Mouse (Mus musculus): ENCODE measurements around the gene Thap7. TPM values are rescaled to one million over a fixed set of nuclear protein-coding genes. Genes with fewer than 3 reads are reported as not detected.
"Not testable (repeated sequence)": the region's sequence is repeated elsewhere in the genome, so short reads cannot be mapped to it uniquely, and the experiment has no call there.

Thap7 gene
- total RNA-seq, 2 experiments from 2014 or later, result 18.4 to 43.8 TPM

- ATAC-seq (replicated peaks; ENCODE audit: poor library complexity, severe bottlenecking), result no peak
These were observed 1.9 kb upstream of the Thap7 start for GRCm38 (mm10) chr16:17532676-17533329.

DNA sequence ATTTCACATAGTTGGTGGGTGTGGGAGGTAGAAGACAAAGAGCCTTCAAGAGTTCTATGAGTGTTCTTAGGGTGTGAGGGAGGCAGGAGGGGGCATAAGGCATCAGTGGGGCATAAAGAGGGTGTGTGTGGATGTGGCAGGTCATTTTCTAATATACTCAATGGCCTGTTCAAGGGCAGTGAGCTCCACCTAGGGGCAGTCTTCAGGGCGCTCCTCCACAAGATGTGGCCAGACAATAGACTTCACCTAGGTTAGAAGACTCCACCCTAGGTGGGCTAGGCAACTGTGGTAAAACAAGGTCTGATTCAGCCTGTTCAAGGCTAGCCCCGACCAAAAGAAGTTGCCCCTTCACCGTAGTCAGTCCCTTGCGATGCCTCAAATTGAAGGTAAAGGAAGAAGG, 1.3 kb upstream of the Thap7 start:
- 0 out of 2 replicates have a peak, but pooled peaks have one; percentile 12 for ATAC-seq (replicated peaks; ENCODE audit: poor library complexity, severe bottlenecking)

DNA sequence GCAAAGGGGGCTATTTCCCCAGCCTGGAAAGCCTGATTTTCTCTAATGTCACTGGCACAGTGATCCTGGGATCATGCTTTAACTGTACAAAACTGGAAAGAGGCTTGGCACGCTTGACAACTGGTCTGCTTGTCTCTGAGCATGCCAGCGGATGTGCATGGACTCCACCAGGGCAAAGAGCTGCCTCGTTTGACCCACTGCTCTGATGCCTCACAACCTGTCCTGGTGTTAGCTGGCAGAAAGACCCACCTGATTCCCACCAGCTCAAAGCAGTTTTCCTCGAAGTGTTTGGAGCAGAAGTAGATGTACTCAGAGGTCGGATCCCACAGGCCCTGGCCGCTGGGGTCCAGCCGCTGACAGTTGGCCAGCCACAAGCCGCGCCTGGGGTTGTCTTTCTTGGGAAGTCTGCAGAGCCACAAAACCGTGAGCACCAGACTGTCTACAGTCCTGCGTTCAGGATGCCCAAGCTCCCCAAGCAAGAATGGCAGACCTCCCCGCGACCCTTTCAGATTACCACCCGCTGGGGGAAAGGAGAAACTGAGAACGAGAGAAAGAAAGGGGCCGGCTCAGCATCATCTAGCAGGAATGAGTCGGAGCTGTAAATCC, 852 bp downstream of the Thap7 start:
- ATAC-seq (replicated peaks; ENCODE audit: poor library complexity, severe bottlenecking), result no peak

GRCm38 (mm10) chr16:17528276-17528675, 2.7 kb downstream of the Thap7 start:
- ATAC-seq (replicated peaks; ENCODE audit: poor library complexity, severe bottlenecking), result no peak

DNA sequence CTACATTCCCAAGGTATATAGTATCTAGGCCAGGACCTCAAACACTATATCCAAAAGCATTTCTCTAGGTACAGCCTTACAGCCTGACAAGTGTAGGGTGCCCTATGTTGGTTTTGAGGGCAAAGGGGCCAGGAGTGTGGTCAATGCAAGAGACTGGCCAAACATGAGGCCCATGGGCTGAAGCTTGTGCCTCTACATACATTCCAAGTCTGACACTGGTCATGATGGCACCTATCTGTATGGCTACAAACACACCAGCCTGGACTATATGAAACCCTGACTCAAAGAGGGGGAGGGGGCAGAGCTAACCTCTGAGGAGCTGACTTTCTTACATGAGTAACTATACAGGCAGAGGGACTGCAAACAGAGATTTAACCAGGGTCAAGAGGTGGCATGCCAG, 3.3 kb downstream of the Thap7 start:
- no peak for ATAC-seq (replicated peaks; ENCODE audit: poor library complexity, severe bottlenecking)

- no peak for ATAC-seq (replicated peaks; ENCODE audit: poor library complexity, severe bottlenecking)
These were observed 4.7 kb downstream of the Thap7 start for GRCm38 (mm10) chr16:17526223-17526622.

GRCm38 (mm10) chr16:17525524-17525923, 5.4 kb downstream of the Thap7 start:
- ATAC-seq (replicated peaks; ENCODE audit: poor library complexity, severe bottlenecking), result no peak

DNA sequence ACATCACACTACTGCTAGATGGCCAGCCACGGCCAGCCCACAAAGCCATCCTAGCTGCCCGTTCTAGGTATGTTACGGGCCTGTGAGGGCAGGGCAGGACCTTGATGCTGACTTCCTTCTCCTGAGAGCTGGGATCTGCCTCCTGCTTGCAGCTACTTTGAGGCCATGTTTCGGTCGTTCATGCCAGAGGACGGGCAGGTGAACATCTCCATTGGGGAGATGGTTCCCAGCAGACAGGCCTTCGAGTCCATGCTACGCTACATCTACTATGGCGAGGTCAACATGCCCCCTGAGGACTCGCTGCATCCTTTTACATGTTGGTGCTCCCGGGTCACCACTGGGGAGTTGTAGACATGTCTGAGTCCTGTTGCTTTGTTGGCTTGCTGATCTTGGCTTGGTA, 6.8 kb downstream of the Thap7 start:
- ATAC-seq (replicated peaks; ENCODE audit: poor library complexity, severe bottlenecking), result no peak

DNA sequence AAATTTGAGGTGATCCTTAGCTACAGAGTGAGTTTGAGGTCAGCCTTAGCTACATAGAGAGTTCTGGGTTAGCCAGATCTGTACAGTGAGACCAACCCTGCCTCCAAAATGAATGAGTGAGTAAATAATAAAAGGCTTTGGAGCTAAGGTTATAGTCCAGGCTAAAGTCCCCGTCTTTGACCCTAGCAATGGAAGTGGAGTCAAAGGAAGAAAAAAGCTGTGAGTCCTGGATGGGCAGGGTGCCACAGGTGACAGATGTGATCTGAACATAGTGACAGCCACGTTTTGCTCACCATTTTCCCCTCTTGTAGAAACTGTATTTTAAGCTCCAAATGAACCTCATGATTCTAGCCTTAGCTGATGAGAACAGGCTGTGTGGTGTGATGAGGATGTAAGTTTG, 12.0 kb downstream of the Thap7 start:
- ATAC-seq (replicated peaks; ENCODE audit: poor library complexity, severe bottlenecking), result no peak

GRCm38 (mm10) chr16:17511431-17511830, 19.5 kb downstream of the Thap7 start:
- no peak for ATAC-seq (replicated peaks; ENCODE audit: poor library complexity, severe bottlenecking)

- ATAC-seq (replicated peaks; ENCODE audit: poor library complexity, severe bottlenecking), result no peak
These were observed 20.2 kb downstream of the Thap7 start for GRCm38 (mm10) chr16:17510686-17511085.

DNA sequence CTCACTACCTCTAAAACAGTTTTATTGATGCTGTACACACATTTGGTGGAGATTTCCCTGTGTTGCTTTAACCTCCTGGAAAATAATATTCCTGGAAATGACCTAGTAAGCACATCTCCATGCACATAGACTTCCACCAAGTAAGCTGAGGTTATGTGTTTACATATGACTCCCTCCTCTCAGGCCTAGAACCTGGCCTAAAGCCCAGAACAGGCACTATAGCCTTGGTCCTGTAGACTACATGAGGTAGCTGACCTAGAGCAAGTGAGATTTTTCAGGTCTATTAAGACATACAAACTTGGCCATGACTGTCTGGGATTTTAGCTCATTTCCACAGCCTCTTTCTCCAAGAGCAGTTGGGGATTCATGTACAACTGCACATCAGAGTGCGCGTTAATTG, 20.8 kb downstream of the Thap7 start:
- ATAC-seq (replicated peaks; ENCODE audit: poor library complexity, severe bottlenecking), result no peak

GRCm38 (mm10) chr16:17509240-17509597, 21.7 kb downstream of the Thap7 start:
- no peak for ATAC-seq (replicated peaks; ENCODE audit: poor library complexity, severe bottlenecking)

- peak; percentile 93 for ATAC-seq (replicated peaks; ENCODE audit: poor library complexity, severe bottlenecking)
These were observed 22.2 kb downstream of the Thap7 start, which contains the start of gene Lztr1 for GRCm38 (mm10) chr16:17508546-17509239. Lztr1 (plus strand) TSS chr16:17508688.

- not testable (repeated sequence) for ATAC-seq (replicated peaks; ENCODE audit: poor library complexity, severe bottlenecking)
These were observed 22.9 kb downstream of the Thap7 start for GRCm38 (mm10) chr16:17508031-17508430.

- ATAC-seq (replicated peaks; ENCODE audit: poor library complexity, severe bottlenecking), result no peak
These were observed 23.9 kb downstream of the Thap7 start for GRCm38 (mm10) chr16:17507018-17507552.

DNA sequence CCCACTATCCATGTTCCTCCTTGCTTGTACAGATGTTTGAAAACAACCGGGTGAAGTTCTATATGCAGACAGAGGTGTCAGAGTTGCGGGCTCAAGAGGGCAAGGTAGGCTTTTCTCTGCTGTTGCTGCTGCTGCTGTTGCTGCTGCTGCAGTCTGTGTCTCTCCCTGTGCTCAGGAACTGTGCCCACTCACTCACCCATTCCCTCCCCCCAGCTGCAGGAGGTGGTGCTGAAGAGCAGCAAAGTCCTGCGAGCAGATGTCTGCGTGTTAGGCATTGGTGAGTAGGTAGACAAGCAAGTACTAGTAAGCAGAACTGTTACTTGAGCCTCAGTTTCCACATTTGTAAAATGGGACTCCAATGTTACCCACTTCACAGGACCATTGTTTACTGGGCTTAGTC, 28.3 kb downstream of the Thap7 start:
- no peak for ATAC-seq (replicated peaks; ENCODE audit: poor library complexity, severe bottlenecking)

- no peak for ATAC-seq (replicated peaks; ENCODE audit: poor library complexity, severe bottlenecking)
These were observed 31.6 kb downstream of the Thap7 start for GRCm38 (mm10) chr16:17499249-17499883.

DNA sequence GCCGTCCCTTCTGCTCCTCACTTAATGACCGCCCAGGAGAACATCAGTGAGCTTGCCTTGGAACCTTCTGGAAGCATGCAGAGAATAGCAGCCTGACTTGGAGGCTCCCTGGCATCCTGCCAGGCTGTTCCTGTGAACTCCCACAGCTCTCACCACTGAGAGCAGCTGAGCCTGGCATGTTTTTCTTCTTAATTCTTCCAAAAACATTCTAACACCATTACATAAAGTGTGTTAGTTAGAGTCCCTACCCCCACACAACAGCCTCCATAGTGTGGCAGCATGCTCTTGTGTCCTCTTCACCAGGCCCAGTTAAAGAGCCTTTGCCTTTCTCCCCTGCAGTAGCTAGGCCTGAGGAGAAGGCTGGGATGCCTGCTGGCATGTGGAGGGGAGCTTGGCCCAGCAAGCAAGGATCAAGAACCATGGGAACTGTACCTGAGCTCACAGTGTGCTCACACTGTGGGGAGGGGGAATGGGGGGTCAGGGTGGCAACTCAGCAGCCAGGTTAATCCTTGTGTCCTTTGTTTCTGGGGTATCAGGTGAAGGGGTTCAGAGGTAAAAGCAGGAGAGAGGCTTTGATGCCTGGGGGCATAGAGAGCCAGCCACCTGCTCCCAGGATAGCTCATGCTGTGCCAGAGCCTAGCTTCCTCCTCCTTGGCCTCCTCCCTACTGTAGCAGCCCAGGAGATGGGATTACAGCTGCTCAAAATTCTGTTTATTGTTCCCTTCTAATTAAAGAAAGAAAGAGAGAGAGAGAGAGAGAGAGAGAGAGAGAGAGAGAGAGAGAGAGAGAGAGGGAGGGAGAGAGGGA, 34.2 kb downstream of the Thap7 start:
- no peak for ATAC-seq (replicated peaks; ENCODE audit: poor library complexity, severe bottlenecking)

DNA sequence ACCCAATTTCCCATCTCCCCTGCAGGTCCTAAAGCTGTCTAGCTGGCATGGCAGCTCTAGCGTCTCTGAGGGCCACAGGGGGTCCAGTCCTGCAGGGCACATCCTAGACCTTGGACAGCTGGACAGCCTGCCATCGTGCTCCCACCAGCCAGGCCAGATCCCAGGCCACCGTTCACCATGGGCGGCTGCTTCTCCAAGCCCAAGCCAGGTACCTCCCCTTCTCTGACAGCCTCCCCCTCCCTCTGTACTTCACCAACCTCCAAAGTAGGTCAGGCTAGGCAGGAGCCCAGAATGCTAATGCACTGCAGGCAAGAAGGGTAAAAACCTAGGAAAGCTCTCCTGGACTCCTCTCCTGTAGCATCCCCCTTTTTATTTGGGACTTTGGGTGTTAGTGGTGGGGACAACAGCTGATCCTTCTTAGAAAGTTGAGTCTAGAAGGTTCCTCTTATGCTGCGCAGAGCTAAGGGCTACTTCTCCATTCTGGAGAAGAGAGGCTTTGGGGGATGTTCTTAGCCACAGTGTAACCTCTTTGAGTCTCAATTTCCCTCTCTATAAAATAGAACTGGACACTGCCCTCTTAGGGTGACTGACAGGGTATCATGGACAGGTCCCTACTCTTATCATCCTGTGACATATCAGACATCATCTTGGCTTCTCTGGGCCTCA, 38.9 kb downstream of the Thap7 start:
- ATAC-seq (replicated peaks; ENCODE audit: poor library complexity, severe bottlenecking), result peak; percentile 74
